Mouse (Mus musculus) left cerebral cortex, adult 11 months (tissue): ENCODE data around the gene Slc15a2.
A peak's percentile ranks its signal among the peaks of the same experiment; 100 is the strongest.

Experiments
- DNase-seq: peaks from one replicate; pipeline ENCODE4 v3.0.0; 2022; ENCODE audit warnings: low spot score

Gene Slc15a2

GRCm38 (mm10) chr16:36784594-36785313 lies at the start of gene Slc15a2:
Slc15a2 (minus strand) TSS chr16:36784962.
- DNase-seq = no peak

- no peak for DNase-seq
These were observed 44.1 kb upstream of the Slc15a2 start for GRCm38 (mm10) chr16:36828820-36829219.

GRCm38 (mm10) chr16:36828054-36828786 lies 43.5 kb upstream of the Slc15a2 start, which contains the start of gene Iqcb1:
Iqcb1 (plus strand) TSS chr16:36828385.
- DNase-seq = peak; percentile 60

GRCm38 (mm10) chr16:36827611-36828053 lies 42.9 kb upstream of the Slc15a2 start:
- DNase-seq = no peak

- no peak for DNase-seq
These were observed 36.7 kb upstream of the Slc15a2 start for GRCm38 (mm10) chr16:36821474-36821873.

GRCm38 (mm10) chr16:36820747-36821146 lies 36.0 kb upstream of the Slc15a2 start:
- DNase-seq = no peak

- DNase-seq = no peak
These were observed 35.3 kb upstream of the Slc15a2 start for GRCm38 (mm10) chr16:36820016-36820415.

GRCm38 (mm10) chr16:36817321-36817926 lies 32.7 kb upstream of the Slc15a2 start:
- DNase-seq = peak; percentile 82

- no peak for DNase-seq
These were observed 32.2 kb upstream of the Slc15a2 start for GRCm38 (mm10) chr16:36816916-36817315.

- DNase-seq = no peak
These were observed 28.9 kb upstream of the Slc15a2 start for GRCm38 (mm10) chr16:36813680-36814079.

GRCm38 (mm10) chr16:36808616-36809015 lies 23.9 kb upstream of the Slc15a2 start:
- no peak for DNase-seq

GRCm38 (mm10) chr16:36802361-36802760 lies 17.6 kb upstream of the Slc15a2 start:
- no peak for DNase-seq

- no peak for DNase-seq
These were observed 13.6 kb upstream of the Slc15a2 start for GRCm38 (mm10) chr16:36798334-36798733.

- DNase-seq = no peak
These were observed 10.2 kb upstream of the Slc15a2 start for GRCm38 (mm10) chr16:36794976-36795375.

GRCm38 (mm10) chr16:36790166-36790565 lies 5.4 kb upstream of the Slc15a2 start:
- no peak for DNase-seq

GRCm38 (mm10) chr16:36786466-36786865 lies 1.7 kb upstream of the Slc15a2 start:
- no peak for DNase-seq

GRCm38 (mm10) chr16:36784146-36784545 lies 616 bp downstream of the Slc15a2 start:
- DNase-seq = no peak

GRCm38 (mm10) chr16:36775658-36776057 lies 9.1 kb downstream of the Slc15a2 start:
- no peak for DNase-seq

GRCm38 (mm10) chr16:36772996-36773395 lies 11.8 kb downstream of the Slc15a2 start:
- DNase-seq = no peak

GRCm38 (mm10) chr16:36771703-36772102 lies 13.1 kb downstream of the Slc15a2 start:
- no peak for DNase-seq

GRCm38 (mm10) chr16:36771244-36771643 lies 13.5 kb downstream of the Slc15a2 start:
- DNase-seq = no peak

- peak; percentile 9 for DNase-seq
These were observed 13.9 kb downstream of the Slc15a2 start for GRCm38 (mm10) chr16:36770830-36771229.
